Mouse (Mus musculus): ENCODE measurements around the gene Etv3. TPM values are rescaled to one million over a fixed set of nuclear protein-coding genes. Genes with fewer than 3 reads are reported as not detected.

Etv3 gene
- polyA plus RNA-seq, 1 experiment from 2014 or later, result 12.8 TPM

GRCm38 (mm10) chr3:87556109-87556531 is 30.9 kb downstream of the Etv3 start:
- WGBS, result 46% methylated on average over 3 of the region's 3 CpGs
- Histone ChIP-seq H3K9me3 (ENCODE audit: low read depth, low read length) (no peaks in the 10 kb centered on the region), H3K27ac (ENCODE audit: low read depth) (no peak overlapping the region), H3K4me1 (ENCODE audit: insufficient read depth) (no peaks in the 10 kb centered on the region), H3K4me2 (no peak overlapping the region), H3K4me3 (ENCODE audit: low read depth, low read length) (no peak overlapping the region), H3K9ac (no peak overlapping the region), H3K27me3 (ENCODE audit: insufficient read depth, low read length) (no peaks in the 10 kb centered on the region), H3K36me3 (ENCODE audit: insufficient read depth) (no peaks in the 10 kb centered on the region)
- DNase-seq (no peak), ATAC-seq (ENCODE audit: insufficient read depth) (no peak)
- no peak for TF ChIP-seq CTCF (IDR thresholded peaks at IDR 0.05; ENCODE audit: low read depth)

GRCm38 (mm10) chr3:87556668-87557278 is 31.6 kb downstream of the Etv3 start:
- H3K4me2 ChIP-seq, result no peak overlapping the region
- 61% methylated on average over 12 of the region's 12 CpGs for WGBS
- ATAC-seq (ENCODE audit: insufficient read depth), result no peak

GRCm38 (mm10) chr3:87560156-87560555 is 34.9 kb downstream of the Etv3 start:
- H3K9ac ChIP-seq, result no peak overlapping the region
- peak; percentile 35 for TF ChIP-seq CTCF (IDR thresholded peaks at IDR 0.05; ENCODE audit: low read depth)
- no peak for ATAC-seq (ENCODE audit: insufficient read depth)
- no peaks in the 10 kb centered on the region for H3K36me3 ChIP-seq (ENCODE audit: insufficient read depth)
- H3K27ac ChIP-seq (ENCODE audit: low read depth), result no peak overlapping the region
- no peak for DNase-seq
- no peak overlapping the region for H3K4me2 ChIP-seq
- no peaks in the 10 kb centered on the region for H3K27me3 ChIP-seq (ENCODE audit: insufficient read depth, low read length)
- H3K4me1 ChIP-seq (ENCODE audit: insufficient read depth), result no peaks in the 10 kb centered on the region
- WGBS, result 58% methylated on average over 3 of the region's 3 CpGs
- no peaks in the 10 kb centered on the region for H3K9me3 ChIP-seq (ENCODE audit: low read depth, low read length)
- no peak overlapping the region for H3K4me3 ChIP-seq (ENCODE audit: low read depth, low read length)

More at GRCm38 (mm10) chr3:87556668-87557278, 31.6 kb downstream of the Etv3 start:
- no peak for DNase-seq
- H3K27ac ChIP-seq (ENCODE audit: low read depth), result no peak overlapping the region
- no peak overlapping the region for H3K4me3 ChIP-seq (ENCODE audit: low read depth, low read length)
- no peaks in the 10 kb centered on the region for H3K9me3 ChIP-seq (ENCODE audit: low read depth, low read length)
- no peaks in the 10 kb centered on the region for H3K4me1 ChIP-seq (ENCODE audit: insufficient read depth)
- no peaks in the 10 kb centered on the region for H3K27me3 ChIP-seq (ENCODE audit: insufficient read depth, low read length)
- H3K36me3 ChIP-seq (ENCODE audit: insufficient read depth), result no peaks in the 10 kb centered on the region
- no peak overlapping the region for H3K9ac ChIP-seq
- no peak for TF ChIP-seq CTCF (IDR thresholded peaks at IDR 0.05; ENCODE audit: low read depth)

DNA sequence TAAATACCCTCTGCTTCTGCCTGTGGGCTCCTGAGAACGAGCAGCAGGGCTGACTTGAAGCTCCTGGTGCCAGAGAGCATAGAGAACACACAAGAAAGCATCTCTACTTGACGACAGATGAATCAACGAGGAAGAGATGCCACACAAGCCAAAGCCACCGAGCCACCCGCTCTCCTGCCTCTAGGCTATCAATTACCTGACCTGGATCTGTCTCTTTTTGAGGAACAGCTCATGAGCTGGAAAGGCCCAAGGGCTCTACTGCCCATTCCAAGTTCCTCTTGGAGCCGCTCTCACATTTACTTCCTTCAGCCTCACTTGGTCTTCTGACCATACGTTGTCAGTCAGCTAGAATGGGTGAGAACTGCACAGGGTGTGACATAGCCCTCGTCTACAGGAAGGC is 36.2 kb downstream of the Etv3 start:
- no peak overlapping the region for H3K9ac ChIP-seq
- TF ChIP-seq CTCF (IDR thresholded peaks at IDR 0.05; ENCODE audit: low read depth), result no peak
- DNase-seq (no peak), ATAC-seq (ENCODE audit: insufficient read depth) (no peak)
- H3K4me2 ChIP-seq, result no peak overlapping the region
- no peaks in the 10 kb centered on the region for H3K36me3 ChIP-seq (ENCODE audit: insufficient read depth)
- H3K27ac ChIP-seq (ENCODE audit: low read depth), result no peak overlapping the region
- H3K9me3 ChIP-seq (ENCODE audit: low read depth, low read length), result no peaks in the 10 kb centered on the region
- H3K27me3 ChIP-seq (ENCODE audit: insufficient read depth, low read length), result no peaks in the 10 kb centered on the region
- 0 out of 2 replicates have a peak, but pooled peaks cover 5% of the 10 kb centered on the region for H3K4me1 ChIP-seq (ENCODE audit: insufficient read depth)
- no peak overlapping the region for H3K4me3 ChIP-seq (ENCODE audit: low read depth, low read length)
- 62% methylated on average over 8 of the region's 8 CpGs for WGBS

- H3K36me3 ChIP-seq (ENCODE audit: insufficient read depth), result no peaks in the 10 kb centered on the region
- H3K27me3 ChIP-seq (ENCODE audit: insufficient read depth, low read length), result no peaks in the 10 kb centered on the region
- WGBS, result 1% methylated on average over 6 of the region's 6 CpGs
- no peak overlapping the region for H3K27ac ChIP-seq (ENCODE audit: low read depth)
- 0 out of 2 replicates have a peak, but pooled peaks cover 6% of the 10 kb centered on the region for H3K4me1 ChIP-seq (ENCODE audit: insufficient read depth)
- no peak overlapping the region for H3K4me3 ChIP-seq (ENCODE audit: low read depth, low read length)
- peak; percentile 96 for TF ChIP-seq CTCF (IDR thresholded peaks at IDR 0.05; ENCODE audit: low read depth)
- no peak overlapping the region for H3K4me2 ChIP-seq
- ATAC-seq (ENCODE audit: insufficient read depth), result peak; percentile 24; the same call in 1 of the 2 replicates
- peak; percentile 96 for DNase-seq
- H3K9me3 ChIP-seq (ENCODE audit: low read depth, low read length), result no peaks in the 10 kb centered on the region
- no peak overlapping the region for H3K9ac ChIP-seq
Measured at GRCm38 (mm10) chr3:87562370-87562769, 37.2 kb downstream of the Etv3 start.

DNA sequence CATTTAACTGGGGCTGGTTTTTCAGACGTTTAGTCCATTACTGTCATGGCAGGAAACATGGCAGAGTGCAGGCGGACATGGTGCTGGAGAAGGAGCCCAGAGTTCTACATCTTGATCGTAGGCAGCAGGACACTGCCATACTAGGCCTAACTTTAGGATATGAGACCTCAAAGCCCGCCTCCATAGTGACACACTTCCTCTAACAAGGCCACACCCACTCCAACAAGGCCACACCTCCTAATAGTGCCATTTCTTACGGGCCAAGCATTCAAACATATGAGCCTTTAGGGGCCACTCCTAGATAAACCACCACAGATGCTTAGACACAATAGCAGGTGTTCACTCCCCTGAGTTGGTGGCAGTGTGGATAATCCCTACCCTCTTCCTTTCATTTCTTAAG is 38.3 kb downstream of the Etv3 start:
- 68% methylated on average over 5 of the region's 5 CpGs for WGBS

DNA sequence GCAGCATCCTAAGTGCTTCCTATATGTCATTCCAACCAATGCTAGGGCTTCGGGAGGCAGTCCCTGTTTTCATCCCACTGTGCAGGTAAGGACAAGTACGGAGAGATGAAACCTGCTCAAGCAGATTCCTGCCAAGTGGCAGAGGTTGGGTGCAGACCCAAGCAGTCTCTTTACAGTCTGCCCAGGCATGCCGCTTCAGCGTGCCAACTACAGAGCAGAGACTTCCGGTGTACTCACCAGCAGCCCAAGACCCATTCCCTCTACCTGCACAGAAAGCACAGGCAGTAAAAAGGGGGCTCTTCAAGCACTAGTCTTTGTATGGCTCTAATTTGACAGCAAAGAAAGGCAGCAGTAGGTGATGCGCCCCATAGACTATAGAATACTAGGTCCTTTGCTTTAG is 40.4 kb downstream of the Etv3 start:
- H3K27ac ChIP-seq (ENCODE audit: low read depth), result no peak overlapping the region; the same call in 1 of the 2 replicates
- no peaks in the 10 kb centered on the region for H3K9me3 ChIP-seq (ENCODE audit: low read depth, low read length)
- 0 out of 2 replicates have a peak, but pooled peaks cover 6% of the 10 kb centered on the region for H3K4me1 ChIP-seq (ENCODE audit: insufficient read depth)
- peak; percentile 12; the same call in 1 of the 2 replicates for ATAC-seq (ENCODE audit: insufficient read depth)
- no peaks in the 10 kb centered on the region for H3K36me3 ChIP-seq (ENCODE audit: insufficient read depth)
- peak overlapping the region; percentile 46 for H3K4me2 ChIP-seq
- no peak for DNase-seq
- H3K4me3 ChIP-seq (ENCODE audit: low read depth, low read length), result no peak overlapping the region
- TF ChIP-seq CTCF (IDR thresholded peaks at IDR 0.05; ENCODE audit: low read depth), result no peak
- 82% methylated on average over 6 of the region's 6 CpGs for WGBS
- H3K27me3 ChIP-seq (ENCODE audit: insufficient read depth, low read length), result no peaks in the 10 kb centered on the region
- H3K9ac ChIP-seq, result no peak overlapping the region

More for the DNA sequence above, 38.3 kb downstream of the Etv3 start:
- Histone ChIP-seq H3K4me2 (no peak overlapping the region), H3K27ac (ENCODE audit: low read depth) (no peak overlapping the region), H3K27me3 (ENCODE audit: insufficient read depth, low read length) (no peaks in the 10 kb centered on the region), H3K9ac (no peak overlapping the region), H3K36me3 (ENCODE audit: insufficient read depth) (no peaks in the 10 kb centered on the region), H3K9me3 (ENCODE audit: low read depth, low read length) (no peaks in the 10 kb centered on the region), H3K4me1 (ENCODE audit: insufficient read depth) (0 out of 2 replicates have a peak, but pooled peaks cover 6% of the 10 kb centered on the region), H3K4me3 (ENCODE audit: low read depth, low read length) (no peak overlapping the region)
- DNase-seq (no peak), ATAC-seq (ENCODE audit: insufficient read depth) (no peak)
- no peak for TF ChIP-seq CTCF (IDR thresholded peaks at IDR 0.05; ENCODE audit: low read depth)
